Mouse (Mus musculus) heart, adult 2 months (tissue): ENCODE measurements around the gene Akt3.

Experiments used
- CTCF ChIP-seq: fragments of 200-600 bp; IDR thresholded peaks from 2 replicates; pipeline ENCODE4 v1.8.1; 2022; ENCODE audit warnings: antibody characterized with exemption, mild to moderate bottlenecking, moderate library complexity
- EP300 ChIP-seq: fragments of 200-500 bp; IDR thresholded peaks from 2 replicates; pipeline ENCODE4 v1.6.1; 2011; ENCODE audit warnings: low read depth, low read length, control low read depth; ENCODE audit not compliant: insufficient read depth
- POLR2A ChIP-seq: fragments of 200-500 bp; IDR thresholded peaks from 2 replicates; pipeline ENCODE4 v1.6.1; 2011; ENCODE audit warnings: mild to moderate bottlenecking, low read depth, low read length, control low read depth; ENCODE audit not compliant: insufficient read depth

- TF ChIP-seq POLR2A: no peak
- TF ChIP-seq CTCF: no peak
- TF ChIP-seq EP300: no peak
Observed at GRCm38 (mm10) chr1:177110665-177111271, 147.2 kb downstream of the Akt3 start.
